Mouse (Mus musculus) embryo, embryonic 10 days (tissue): ENCODE data around the gene Carnmt1.
A peak's percentile ranks its signal among the peaks of the same experiment; 100 is the strongest.

Experiments used
- DNase-seq: peaks from one replicate; pipeline ENCODE4 v3.0.0-alpha.2; 2015; ENCODE audit warnings: low spot score

The Carnmt1 gene

DNA sequence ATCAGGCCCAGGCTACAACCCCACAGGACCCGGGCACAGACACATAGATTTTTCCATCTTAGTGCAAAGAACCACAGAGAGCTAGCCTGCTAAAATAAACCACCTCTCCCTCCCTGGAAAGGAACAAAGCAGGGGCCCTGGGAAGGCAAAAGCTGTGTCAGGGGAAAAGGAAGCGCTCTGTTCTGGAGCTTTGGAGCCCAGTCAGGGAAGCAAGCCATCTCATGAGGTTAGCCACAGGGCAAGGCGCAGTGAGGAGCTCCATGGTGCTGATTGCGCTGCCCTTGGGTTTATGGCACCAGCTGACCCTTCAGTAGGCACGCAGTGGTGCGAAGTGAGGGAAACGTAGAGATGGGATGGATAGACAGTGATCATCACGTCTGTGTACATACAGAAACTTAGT, 16.2 kb upstream of the Carnmt1 start:
- DNase-seq: no peak

DNA sequence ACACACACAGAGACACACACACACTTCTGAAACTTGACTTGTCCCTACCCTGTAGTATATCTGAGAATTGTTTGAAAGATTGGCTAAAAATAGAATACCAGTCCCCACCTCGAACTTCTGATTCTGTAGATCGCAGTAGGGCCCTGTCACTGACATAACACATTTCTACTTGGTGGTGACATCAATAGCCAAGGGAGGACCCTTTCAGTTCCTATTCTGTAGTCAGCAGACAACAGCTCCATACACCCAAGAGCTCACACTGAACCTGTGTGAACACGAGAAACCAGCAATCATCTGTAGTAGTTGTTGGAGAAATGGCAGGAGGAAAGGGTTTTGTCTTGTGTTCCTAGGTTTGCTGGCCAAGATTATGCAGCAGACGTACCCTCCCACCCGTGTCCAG, 15.6 kb upstream of the Carnmt1 start:
- no peak for DNase-seq

DNA sequence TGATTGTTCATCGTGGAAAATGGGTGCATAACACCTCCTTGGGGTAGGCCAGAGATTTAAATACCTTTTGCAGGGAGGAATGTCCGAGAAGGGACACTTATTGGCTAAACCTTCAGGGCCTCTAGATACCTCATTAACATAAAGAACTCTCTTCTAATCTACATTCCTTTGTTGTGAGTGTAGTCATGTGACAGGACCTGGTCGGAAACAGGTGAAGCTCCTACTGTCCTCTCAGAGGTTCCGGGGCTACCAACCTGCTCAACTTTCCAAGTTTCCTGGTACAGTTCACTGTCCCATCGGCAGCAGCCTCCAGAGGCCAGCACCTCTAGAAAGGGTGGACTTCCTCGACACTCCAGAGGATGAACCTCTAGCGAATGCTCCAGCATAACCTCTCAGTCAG, 14.6 kb upstream of the Carnmt1 start:
- no peak for DNase-seq

DNA sequence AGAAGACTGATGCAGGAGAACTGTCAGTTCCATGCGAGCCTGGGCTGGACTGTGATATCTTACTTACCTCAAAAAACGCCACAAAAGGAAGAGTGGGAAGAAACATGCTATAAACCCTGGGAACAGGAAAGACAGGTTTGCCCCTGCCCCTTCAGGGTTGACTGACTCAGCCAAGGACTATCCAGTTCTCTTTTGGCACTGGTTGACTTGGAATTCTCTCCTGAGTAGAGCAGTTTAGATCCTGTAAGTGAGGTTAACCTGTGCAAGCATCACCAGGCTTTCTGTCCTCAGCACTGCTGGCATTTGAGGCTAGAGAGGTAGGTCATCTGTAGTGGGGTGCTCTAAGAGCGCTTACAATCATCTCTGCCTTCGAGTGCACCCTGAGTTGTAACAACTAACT, 12.1 kb upstream of the Carnmt1 start:
- DNase-seq: no peak

DNA sequence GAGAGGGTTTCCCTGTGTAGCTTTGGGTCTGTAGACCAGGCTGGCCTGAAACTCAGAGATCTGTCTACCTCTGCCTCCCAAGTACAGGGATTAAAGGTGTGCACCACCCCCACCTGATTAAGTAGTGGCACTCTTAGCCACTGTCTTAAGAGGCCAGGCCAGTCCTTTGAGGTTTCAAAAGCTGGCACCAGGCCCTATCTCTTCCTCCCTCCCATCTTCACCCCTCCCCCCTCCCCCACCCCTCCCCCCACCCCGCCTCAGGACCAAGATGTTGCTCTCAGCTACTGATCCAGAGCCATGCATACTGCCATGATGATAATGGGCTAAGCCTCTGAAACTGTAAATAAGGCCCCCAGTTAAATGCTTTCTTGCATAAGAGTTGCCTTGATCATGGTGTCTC, 11.2 kb upstream of the Carnmt1 start:
- DNase-seq: no peak

DNA sequence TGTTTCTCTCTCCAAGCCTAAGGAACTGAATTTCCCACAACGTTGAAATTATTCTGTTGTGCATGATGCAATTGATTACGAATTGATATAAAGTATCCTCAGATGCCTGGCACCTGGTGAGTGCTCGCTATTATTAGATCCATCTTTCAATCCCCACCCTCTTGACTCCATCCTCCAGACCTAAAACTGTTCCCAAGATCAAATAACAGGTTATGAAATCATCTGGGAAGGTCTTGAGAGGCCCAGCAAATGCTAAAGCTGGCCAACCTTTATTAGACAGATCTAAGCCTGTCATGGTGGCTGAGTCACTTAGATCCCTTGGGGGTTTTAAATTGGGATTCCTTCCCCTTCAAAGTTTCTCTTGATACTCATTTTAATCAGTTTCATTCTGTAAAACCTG, 10.1 kb upstream of the Carnmt1 start:
- no peak for DNase-seq

DNA sequence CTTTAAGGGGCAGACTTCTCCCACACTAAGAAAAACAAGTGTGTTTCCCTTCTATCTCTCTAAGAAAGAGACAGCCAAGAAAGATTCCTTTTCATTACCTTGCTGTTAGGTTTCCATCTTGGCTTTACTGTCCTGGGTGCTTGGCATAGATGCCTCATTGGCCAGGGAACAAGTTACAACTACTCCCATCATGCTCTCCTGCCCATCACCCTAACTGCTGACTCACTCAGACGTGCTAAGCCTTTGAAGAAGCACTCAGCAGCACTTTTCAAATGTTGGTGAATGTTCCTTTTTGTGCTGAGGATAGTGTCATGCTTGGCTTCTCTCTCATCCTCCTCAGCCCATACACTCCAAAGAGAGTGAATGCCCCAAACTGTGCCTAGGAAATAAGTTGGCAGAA, 8.9 kb upstream of the Carnmt1 start:
- DNase-seq: no peak

DNA sequence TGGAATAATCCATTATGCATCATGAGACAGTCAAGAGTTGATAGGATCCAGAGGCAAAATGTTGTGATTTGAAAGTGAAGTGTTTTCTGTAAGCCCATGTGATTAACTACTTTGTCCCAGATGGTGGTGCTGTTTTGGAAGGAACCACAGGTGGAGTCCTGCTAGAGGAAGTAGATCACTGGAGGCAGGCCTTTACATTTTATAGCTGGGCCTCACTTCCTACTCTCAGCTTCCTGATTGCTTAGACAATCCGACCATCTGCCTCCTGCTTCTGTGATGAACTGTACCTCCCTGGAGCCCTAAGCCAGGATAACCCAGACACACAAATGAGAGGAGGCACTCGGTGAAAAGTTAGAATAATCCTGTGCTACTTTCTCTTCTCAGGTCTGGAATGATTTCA, 6.7 kb upstream of the Carnmt1 start:
- no peak for DNase-seq

DNA sequence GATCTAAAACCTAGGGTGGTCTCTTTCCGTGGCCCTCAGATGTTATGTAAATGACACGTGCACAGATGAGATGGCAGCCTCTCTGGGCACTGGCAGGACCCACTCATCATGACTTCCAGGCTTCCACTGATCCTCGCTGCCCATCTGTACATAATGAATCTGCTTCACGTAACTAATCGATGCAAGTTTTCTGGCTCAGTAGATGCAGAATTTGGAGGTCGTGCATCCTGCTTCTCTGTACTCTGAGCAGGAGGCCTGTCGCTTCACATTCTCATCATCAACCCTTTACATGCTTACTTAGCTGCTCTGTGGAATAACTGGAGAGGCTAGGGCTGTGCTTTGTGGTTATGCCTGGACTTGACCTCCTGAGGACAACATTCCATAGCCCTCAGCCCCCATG, 3.6 kb upstream of the Carnmt1 start:
- DNase-seq: no peak

DNA sequence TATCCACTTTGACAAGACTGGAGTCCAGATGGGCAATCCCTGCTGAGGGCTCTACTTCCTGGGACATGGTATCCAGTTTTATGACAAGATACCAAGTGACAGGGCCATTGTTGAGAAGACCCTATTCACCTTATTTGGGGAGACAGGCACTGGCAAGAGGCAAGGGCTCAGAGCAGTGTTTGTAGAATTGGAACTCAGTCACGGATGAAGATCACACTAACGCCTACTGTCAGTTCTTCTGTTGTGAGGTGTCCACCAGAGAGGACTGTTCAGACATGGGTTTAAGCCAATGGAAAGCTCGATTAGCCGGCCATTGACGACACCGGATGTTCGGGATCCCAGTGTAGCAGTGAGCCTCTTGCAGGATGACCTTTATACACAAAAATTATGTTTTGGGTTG, 1.0 kb upstream of the Carnmt1 start:
- DNase-seq: no peak

DNA sequence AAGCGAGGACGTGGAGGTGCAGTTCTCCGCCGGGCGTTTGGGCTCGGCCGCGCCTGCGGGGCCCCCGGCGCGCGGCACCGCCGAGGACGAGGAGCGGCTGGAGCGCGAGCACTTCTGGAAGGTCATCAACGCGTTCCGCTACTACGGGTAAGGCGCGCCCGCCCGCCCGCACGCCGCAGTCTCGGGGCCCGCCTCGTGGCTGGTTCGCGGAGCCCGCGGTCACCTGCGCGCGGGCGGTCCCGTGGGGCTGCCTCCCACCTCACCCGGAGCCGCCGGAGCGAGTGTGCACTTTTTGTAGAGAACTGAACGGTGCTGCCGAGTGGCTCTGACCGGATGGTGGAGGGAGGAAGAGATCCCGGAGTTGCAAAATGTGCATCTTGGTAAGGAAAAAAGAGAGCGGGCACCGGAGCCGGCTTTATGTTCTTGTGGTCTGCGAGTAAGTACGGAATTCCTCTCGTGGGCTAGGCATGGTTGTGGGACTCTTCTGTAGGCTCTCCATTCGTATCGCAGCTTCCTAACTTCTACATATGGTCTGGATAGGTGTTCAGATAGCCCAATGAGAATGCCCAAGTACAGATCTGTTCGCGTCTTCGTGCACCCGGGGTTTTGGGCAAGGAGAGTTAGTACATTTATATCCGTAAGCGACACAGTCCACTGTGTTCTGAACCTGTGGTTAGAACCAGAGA, 635 bp downstream of the Carnmt1 start:
- DNase-seq: peak; percentile 35

DNA sequence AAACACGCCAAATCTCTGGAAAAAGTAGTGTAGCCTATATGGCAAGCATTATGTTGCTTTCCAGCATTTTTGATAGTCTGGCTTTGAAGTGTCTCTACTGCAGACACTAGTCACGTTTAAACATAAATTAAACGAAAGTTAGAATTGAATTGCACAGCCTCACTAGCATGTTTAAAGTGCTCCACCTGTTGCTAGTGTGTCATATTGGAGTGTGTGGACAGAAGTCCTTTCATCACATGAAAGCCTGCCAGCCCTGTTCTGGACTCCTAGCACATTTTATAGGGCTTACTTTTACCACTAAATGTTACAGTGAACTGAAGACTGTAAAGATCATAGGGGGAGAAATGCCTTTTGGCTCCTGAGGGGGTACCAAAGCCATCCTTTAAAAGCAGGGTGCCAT, 1.9 kb downstream of the Carnmt1 start:
- no peak for DNase-seq

DNA sequence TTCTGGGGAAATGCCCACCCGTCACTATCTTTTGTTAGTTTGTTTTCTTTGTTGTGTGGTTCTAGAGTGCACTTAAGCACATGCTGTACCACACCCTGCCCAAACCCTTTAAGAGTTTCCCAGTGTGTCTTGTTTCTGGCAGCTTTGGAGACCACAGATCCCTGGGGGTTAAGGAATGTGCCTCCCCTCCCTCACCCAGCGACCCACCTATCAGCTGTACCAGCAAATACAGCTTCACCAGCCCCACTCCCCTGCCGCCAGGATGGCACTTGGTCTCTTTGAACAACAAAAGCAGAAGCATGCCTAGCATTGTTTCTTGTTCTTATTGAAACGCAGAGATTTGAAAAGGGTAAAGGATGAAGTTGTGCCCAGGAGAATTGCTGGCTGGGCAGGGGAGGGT, 2.6 kb downstream of the Carnmt1 start:
- no peak for DNase-seq

DNA sequence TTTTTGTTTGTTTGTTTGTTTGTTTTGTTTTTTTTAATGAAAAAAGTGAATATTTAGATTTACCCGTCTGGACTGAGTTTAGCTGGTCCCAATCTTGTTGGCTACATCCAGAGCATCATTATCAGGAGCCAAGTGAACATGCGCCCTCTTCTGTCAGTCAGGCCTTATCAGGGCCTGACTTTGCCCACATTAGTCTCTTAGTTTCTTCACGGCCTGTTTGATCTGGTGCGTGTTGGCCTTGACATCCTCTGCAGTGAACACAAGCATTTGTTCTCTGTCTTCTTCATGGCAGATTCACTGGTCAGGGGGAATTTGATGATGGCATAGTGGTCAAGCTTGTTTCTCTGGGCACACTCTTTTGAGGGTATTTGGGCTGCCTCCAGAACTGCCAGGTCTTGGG, 11.6 kb downstream of the Carnmt1 start:
- DNase-seq: no peak

DNA sequence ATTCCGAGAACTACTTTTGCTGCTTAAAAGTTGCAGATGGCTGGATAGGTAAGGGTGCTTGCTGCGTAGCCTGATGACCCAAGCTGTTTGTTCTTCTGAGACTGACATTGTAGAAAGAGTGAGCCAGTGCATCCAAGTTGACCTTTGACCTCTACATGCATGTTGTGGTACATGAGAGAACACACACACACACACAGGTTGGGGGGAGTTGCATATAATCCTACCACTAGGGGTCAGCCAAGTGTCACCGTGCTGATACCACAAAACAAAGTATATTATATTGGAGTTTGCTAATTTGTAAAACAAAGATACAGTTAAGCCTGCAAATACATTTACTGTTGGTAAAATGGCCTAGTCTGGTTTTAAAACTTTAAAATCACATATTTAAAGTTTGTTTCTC, 17.0 kb downstream of the Carnmt1 start:
- DNase-seq: peak; percentile 72

DNA sequence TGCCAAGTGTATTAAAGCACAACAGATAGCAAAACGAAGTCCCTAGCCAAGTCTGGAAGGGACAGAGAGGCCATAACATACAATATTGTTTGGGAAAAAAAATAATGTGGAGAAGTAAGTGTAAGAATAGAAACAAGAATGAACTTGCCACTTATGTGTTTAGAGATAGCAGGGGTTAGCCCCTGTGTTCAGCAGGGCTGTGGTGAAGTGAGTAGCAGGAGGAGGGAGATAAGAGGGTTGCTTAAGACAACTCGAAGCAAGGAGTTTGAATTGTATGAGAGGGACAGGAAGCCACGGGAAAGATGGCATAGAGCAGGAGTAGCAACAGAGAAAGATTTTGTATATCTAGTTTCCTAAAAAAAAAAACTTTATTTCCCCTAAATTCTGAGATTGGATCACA, 21.6 kb downstream of the Carnmt1 start:
- DNase-seq: no peak

DNA sequence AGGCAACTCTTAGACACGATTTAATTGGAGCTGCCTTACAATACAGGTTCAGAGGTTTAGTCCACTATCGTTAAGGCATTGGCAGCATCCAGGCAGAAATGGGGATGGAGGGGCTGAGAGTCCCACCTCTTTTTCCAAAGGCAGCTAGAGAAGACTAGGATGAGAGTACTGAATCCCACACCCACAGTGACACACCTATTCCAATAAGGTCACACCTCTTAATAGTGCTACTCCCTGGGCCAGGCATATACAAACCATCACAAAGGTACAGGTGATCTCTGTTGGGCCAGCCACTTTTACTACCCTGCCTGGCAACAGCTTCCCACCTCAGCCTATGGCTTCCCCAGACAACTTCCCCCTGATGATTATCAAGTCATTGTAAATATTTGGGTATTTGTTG, 22.2 kb downstream of the Carnmt1 start:
- DNase-seq: no peak

DNA sequence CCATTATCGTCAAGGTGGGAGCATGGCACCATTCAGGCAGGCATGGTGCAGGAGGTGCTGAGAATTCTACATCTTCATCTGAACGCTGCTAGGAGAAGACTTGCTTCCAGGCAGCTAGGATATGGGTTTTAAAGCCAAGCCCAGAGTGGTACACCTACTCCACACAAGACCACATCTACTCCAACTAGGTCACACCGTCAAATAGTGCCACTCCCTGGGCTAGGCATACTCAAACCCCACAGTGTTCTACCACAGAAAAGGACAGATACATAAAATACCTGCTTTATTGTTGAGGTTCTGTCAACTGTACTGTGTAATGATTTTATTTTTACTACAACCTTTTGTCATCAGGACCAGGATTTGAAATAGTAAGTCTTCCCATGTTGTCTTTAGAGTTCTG, 24.6 kb downstream of the Carnmt1 start:
- DNase-seq: no peak

DNA sequence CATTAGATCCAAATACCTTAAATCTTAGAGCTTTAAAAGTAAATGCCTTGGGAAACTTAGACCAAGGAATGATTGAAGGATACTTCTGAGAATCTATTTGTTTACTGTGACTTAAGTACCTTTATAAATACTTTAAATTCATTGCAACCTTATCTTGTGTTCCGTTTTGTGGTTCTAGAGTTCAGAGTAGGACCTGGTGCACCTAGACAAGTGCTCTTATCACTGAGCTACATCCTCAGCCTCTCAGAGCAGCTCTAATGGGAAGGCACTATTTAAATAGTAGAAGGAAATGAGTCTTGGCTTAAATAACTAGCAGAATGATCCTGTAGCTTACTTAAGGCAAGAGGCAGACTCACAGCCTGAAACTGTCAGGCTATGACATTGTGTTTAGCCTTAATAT, 25.0 kb downstream of the Carnmt1 start:
- DNase-seq: no peak

DNA sequence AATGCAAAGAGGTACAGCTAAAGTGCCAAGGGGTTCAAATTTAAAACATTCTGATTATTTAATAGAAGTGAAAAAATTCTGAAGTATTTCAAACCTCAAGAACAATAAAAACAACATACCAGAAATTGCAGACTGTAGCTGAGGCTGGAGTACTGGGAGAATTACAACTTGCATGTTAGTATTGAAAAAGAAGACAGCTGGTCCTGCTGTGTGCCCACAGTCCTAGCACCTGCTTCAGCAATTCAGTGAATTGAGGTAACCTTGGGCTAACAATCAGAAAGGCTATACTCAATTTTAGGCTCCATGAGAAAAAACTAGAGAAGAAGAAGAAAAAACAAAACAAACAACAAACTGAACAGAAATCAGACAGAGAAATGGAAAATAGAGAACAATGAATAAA, 37.5 kb downstream of the Carnmt1 start:
- no peak for DNase-seq

DNA sequence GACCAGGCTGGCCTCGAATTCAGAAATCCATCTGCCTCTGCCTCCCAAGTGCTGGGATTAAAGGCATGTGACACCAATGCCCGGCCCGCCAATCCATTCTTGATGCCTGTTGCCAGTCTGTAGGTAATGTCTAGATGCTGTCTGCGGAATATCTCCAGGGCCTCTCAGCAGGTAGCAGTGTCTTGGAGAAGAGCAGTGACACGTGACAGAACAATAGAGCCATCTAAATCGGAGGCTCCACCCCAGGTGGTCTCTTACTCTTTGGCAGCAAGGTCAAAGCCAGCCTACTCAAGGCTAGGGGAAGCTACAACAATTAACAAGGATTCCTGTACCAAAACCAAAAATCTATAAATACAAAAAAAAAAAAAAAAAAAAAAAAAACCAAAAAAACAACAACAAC, 40.3 kb downstream of the Carnmt1 start:
- no peak for DNase-seq

DNA sequence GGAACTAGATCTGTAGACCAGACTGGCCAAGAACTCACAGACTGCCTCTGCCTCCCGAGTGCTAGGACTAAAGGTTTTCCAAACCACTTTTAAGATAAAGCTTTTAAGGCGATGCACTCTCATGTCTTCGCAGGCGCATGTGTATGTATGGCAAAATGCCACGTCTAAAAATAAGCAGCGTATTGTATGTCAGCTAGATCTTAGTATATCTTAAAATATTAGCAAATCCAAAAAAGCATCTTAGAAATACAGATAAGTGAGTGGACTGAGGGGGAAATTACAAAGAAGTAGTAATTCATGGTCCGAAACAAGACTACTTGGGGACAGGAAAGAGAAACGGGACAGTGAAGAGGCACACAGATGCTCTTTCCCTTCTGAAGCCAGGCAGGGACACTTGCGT, 41.0 kb downstream of the Carnmt1 start:
- no peak for DNase-seq

DNA sequence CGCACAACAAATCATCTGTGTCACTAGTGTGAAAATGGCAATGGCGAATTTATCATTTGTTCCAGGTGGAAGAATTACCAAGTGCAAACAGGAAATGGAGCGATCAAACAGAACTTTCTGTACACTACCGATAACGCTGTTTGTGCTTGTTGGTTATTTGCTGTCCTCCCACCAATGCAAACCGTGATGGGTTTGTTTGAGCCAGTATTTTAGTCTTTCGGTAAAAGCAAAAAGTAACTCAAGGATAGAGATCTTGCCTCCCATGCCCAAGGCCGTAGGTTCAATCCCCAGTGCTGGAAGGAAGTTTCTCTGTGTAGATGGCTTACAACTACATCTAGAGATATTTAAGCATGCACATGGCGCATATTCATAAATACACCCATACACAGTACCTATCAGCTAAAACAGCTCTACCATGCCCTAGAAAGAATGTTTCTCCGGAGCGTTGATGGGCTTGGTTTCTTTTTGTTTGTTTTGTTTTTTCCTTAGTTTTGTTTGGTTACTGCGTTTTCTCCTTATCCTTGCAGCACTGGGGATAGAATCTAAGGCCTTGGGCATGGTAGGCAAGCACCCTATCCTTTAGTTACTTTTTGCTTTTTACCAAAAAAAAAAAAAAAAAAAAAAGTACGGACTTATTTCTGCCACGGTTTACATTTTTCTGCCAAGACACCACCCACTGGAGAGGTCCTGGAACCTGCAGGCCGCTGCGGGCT, 41.7 kb downstream of the Carnmt1 start:
- no peak for DNase-seq

DNA sequence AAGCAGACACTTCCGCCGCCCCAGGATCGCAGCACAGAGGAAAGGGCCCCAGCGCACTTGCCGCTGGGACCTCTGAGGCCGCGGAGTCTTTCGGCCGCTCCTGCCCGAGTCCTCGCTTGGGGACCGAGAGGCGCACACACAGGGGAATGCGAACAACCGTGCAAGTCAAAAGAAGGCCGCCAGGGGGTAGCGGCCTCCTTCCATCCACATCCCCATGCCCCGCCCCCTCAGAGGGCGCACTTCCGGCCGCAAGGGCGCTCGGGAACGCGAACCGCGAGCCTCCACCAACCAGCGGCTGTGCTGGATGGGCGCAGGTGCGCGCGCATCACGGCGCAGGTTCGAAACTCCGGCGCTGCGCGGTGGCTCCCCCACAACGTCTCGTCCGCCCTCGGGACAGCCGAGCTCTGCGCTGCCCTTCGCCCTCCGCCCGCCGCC, 42.3 kb downstream of the Carnmt1 start, which contains the start of gene D030056L22Rik:
TSS of gene D030056L22Rik (plus strand) at position 328 of the 435 bp plus-strand sequence.
- DNase-seq: peak; percentile 96
